Mouse (Mus musculus): ENCODE data around the gene Cstad. TPM values are rescaled to one million over a fixed set of nuclear protein-coding genes. Genes with fewer than 3 reads are reported as not detected.

The Cstad gene
- polyA plus RNA-seq, 1 experiment from 2014 or later: 0.57 TPM

- no peak for ATAC-seq (ENCODE audit: low FRiP score, low read depth)
- Histone ChIP-seq H3K27me3 (replicated peaks) (no peaks in the 10 kb centered on the region), H3K27ac (0 out of 2 replicates have a peak overlapping the region, but pooled peaks have one; percentile 26), H3K9ac (0 out of 2 replicates have a peak overlapping the region, but pooled peaks have one; percentile 1), H3K4me1 (peaks cover 31% of the 10 kb centered on the region), H3K9me3 (no peaks in the 10 kb centered on the region), H3K4me2 (replicated peaks) (peak overlapping the region; percentile 32), H3K4me3 (no peak overlapping the region), H3K36me3 (no peaks in the 10 kb centered on the region)
- WGBS: 7% methylated on average over 11 of the region's 11 CpGs
Measured at GRCm38 (mm10) chr2:30640021-30640481, 45.2 kb downstream of the Cstad start.

- Histone ChIP-seq H3K4me2 (replicated peaks) (no peak overlapping the region), H3K9ac (no peak overlapping the region), H3K27me3 (replicated peaks) (no peaks in the 10 kb centered on the region), H3K36me3 (no peaks in the 10 kb centered on the region), H3K4me1 (peaks cover 57% of the 10 kb centered on the region), H3K4me3 (no peak overlapping the region), H3K9me3 (no peaks in the 10 kb centered on the region), H3K27ac (0 out of 2 replicates have a peak overlapping the region, but pooled peaks have one; percentile 23)
- ATAC-seq (ENCODE audit: low FRiP score, low read depth): no peak
- 16% methylated on average over 5 of the region's 5 CpGs for WGBS
Measured at GRCm38 (mm10) chr2:30642810-30643209, 48.0 kb downstream of the Cstad start.

- Histone ChIP-seq H3K36me3 (no peaks in the 10 kb centered on the region), H3K4me1 (peaks cover 64% of the 10 kb centered on the region), H3K9me3 (no peaks in the 10 kb centered on the region), H3K4me2 (replicated peaks) (no peak overlapping the region), H3K27ac (no peak overlapping the region), H3K27me3 (replicated peaks) (no peaks in the 10 kb centered on the region), H3K4me3 (no peak overlapping the region), H3K9ac (no peak overlapping the region)
- WGBS: 85% methylated on average over 7 of the region's 7 CpGs
- no peak for ATAC-seq (ENCODE audit: low FRiP score, low read depth)
Measured at GRCm38 (mm10) chr2:30643422-30643821, 48.6 kb downstream of the Cstad start.

GRCm38 (mm10) chr2:30646833-30647232 lies 52.0 kb downstream of the Cstad start:
- WGBS: 16% methylated on average over 5 of the region's 5 CpGs
- ATAC-seq (ENCODE audit: low FRiP score, low read depth): peak; percentile 49
- peak overlapping the region; percentile 35; the same call in 1 of the 2 replicates for H3K9ac ChIP-seq
- no peaks in the 10 kb centered on the region for H3K9me3 ChIP-seq
- H3K4me1 ChIP-seq: peaks cover 69% of the 10 kb centered on the region
- peak overlapping the region; percentile 46 for H3K4me2 ChIP-seq (replicated peaks)
- H3K36me3 ChIP-seq: no peaks in the 10 kb centered on the region
- peak overlapping the region; percentile 96 for H3K27ac ChIP-seq
- no peaks in the 10 kb centered on the region for H3K27me3 ChIP-seq (replicated peaks)
- H3K4me3 ChIP-seq: no peak overlapping the region

GRCm38 (mm10) chr2:30647303-30647881 lies 52.6 kb downstream of the Cstad start:
- Histone ChIP-seq H3K9me3 (no peaks in the 10 kb centered on the region), H3K4me1 (peaks cover 69% of the 10 kb centered on the region), H3K4me3 (no peak overlapping the region), H3K4me2 (replicated peaks) (peak overlapping the region; percentile 46), H3K27ac (peak overlapping the region; percentile 96), H3K9ac (peak overlapping the region; percentile 44), H3K27me3 (replicated peaks) (no peaks in the 10 kb centered on the region), H3K36me3 (no peaks in the 10 kb centered on the region)
- 3% methylated on average over 11 of the region's 11 CpGs for WGBS
- peak; percentile 90 for ATAC-seq (ENCODE audit: low FRiP score, low read depth)

GRCm38 (mm10) chr2:30647882-30648494 lies 53.1 kb downstream of the Cstad start:
- H3K27ac ChIP-seq: peak overlapping the region; percentile 96
- peaks cover 69% of the 10 kb centered on the region for H3K4me1 ChIP-seq
- peak overlapping the region; percentile 46 for H3K4me2 ChIP-seq (replicated peaks)
- H3K9me3 ChIP-seq: no peaks in the 10 kb centered on the region
- 0 out of 2 replicates have a peak, but pooled peaks have one; percentile 13 for ATAC-seq (ENCODE audit: low FRiP score, low read depth)
- H3K4me3 ChIP-seq: no peak overlapping the region
- H3K9ac ChIP-seq: peak overlapping the region; percentile 44
- 24% methylated on average over 13 of the region's 13 CpGs for WGBS
- H3K27me3 ChIP-seq (replicated peaks): no peaks in the 10 kb centered on the region
- no peaks in the 10 kb centered on the region for H3K36me3 ChIP-seq

- Histone ChIP-seq H3K4me3 (no peak overlapping the region), H3K9ac (no peak overlapping the region), H3K27ac (peak overlapping the region; percentile 57; the same call in 1 of the 2 replicates), H3K4me1 (peaks cover 84% of the 10 kb centered on the region), H3K36me3 (no peaks in the 10 kb centered on the region), H3K27me3 (replicated peaks) (peaks cover 5% of the 10 kb centered on the region), H3K9me3 (no peaks in the 10 kb centered on the region), H3K4me2 (replicated peaks) (no peak overlapping the region)
- no peak for ATAC-seq (ENCODE audit: low FRiP score, low read depth)
- WGBS: 68% methylated on average over 9 of the region's 9 CpGs
Measured at GRCm38 (mm10) chr2:30650249-30650648, 55.4 kb downstream of the Cstad start.

- no peaks in the 10 kb centered on the region for H3K36me3 ChIP-seq
- peaks cover 20% of the 10 kb centered on the region for H3K27me3 ChIP-seq (replicated peaks)
- H3K9ac ChIP-seq: no peak overlapping the region
- peak overlapping the region; percentile 24; the same call in 1 of the 2 replicates for H3K4me2 ChIP-seq (replicated peaks)
- peaks cover 77% of the 10 kb centered on the region for H3K4me1 ChIP-seq
- H3K4me3 ChIP-seq: no peak overlapping the region
- H3K9me3 ChIP-seq: no peaks in the 10 kb centered on the region
- no peak for ATAC-seq (ENCODE audit: low FRiP score, low read depth)
- WGBS: 83% methylated on average over 1 of the region's 1 CpGs
- H3K27ac ChIP-seq: peak overlapping the region; percentile 86
Measured at GRCm38 (mm10) chr2:30651831-30652230, 57.0 kb downstream of the Cstad start.

- no peaks in the 10 kb centered on the region for H3K36me3 ChIP-seq
- H3K9ac ChIP-seq: peak overlapping the region; percentile 33; the same call in 1 of the 2 replicates
- peak; percentile 46; the same call in 1 of the 2 replicates for ATAC-seq (ENCODE audit: low FRiP score, low read depth)
- H3K4me1 ChIP-seq: peaks cover 77% of the 10 kb centered on the region
- H3K9me3 ChIP-seq: no peaks in the 10 kb centered on the region
- H3K27me3 ChIP-seq (replicated peaks): peaks cover 20% of the 10 kb centered on the region
- H3K4me3 ChIP-seq: no peak overlapping the region
- peak overlapping the region; percentile 24 for H3K4me2 ChIP-seq (replicated peaks)
- 4% methylated on average over 13 of the region's 13 CpGs for WGBS
- H3K27ac ChIP-seq: peak overlapping the region; percentile 86
Measured at GRCm38 (mm10) chr2:30652581-30653037, 57.8 kb downstream of the Cstad start.

- peaks cover 20% of the 10 kb centered on the region for H3K27me3 ChIP-seq (replicated peaks)
- H3K9ac ChIP-seq: peak overlapping the region; percentile 33; the same call in 1 of the 2 replicates
- H3K27ac ChIP-seq: peak overlapping the region; percentile 86
- no peak overlapping the region for H3K4me3 ChIP-seq
- H3K9me3 ChIP-seq: no peaks in the 10 kb centered on the region
- H3K4me1 ChIP-seq: peaks cover 77% of the 10 kb centered on the region
- no peaks in the 10 kb centered on the region for H3K36me3 ChIP-seq
- H3K4me2 ChIP-seq (replicated peaks): peak overlapping the region; percentile 24
- no peak for ATAC-seq (ENCODE audit: low FRiP score, low read depth)
- WGBS: 65% methylated on average over 4 of the region's 4 CpGs
Measured at GRCm38 (mm10) chr2:30653046-30653445, 58.2 kb downstream of the Cstad start.

- Histone ChIP-seq H3K36me3 (no peaks in the 10 kb centered on the region), H3K4me3 (no peak overlapping the region), H3K9me3 (no peaks in the 10 kb centered on the region), H3K9ac (no peak overlapping the region), H3K4me2 (replicated peaks) (no peak overlapping the region), H3K27ac (no peak overlapping the region), H3K4me1 (peaks cover 80% of the 10 kb centered on the region), H3K27me3 (replicated peaks) (peaks cover 20% of the 10 kb centered on the region)
- no peak for ATAC-seq (ENCODE audit: low FRiP score, low read depth)
- WGBS: 63% methylated on average over 9 of the region's 9 CpGs
Measured at GRCm38 (mm10) chr2:30654158-30654557, 59.3 kb downstream of the Cstad start.

- Histone ChIP-seq H3K4me2 (replicated peaks) (no peak overlapping the region), H3K4me3 (no peak overlapping the region), H3K9me3 (no peaks in the 10 kb centered on the region), H3K27me3 (replicated peaks) (peaks cover 20% of the 10 kb centered on the region), H3K36me3 (no peaks in the 10 kb centered on the region), H3K9ac (no peak overlapping the region), H3K27ac (no peak overlapping the region), H3K4me1 (peaks cover 81% of the 10 kb centered on the region)
- ATAC-seq (ENCODE audit: low FRiP score, low read depth): no peak
- WGBS: 68% methylated on average over 6 of the region's 6 CpGs
Measured at GRCm38 (mm10) chr2:30654582-30654981, 59.7 kb downstream of the Cstad start.
